Mouse (Mus musculus): ENCODE measurements around the gene Col25a1. TPM values are rescaled to one million over a fixed set of nuclear protein-coding genes. Genes with fewer than 3 reads are reported as not detected.

The Col25a1 gene
- total and polyA plus RNA-seq, 2 experiments from 2014 or later: 4.2 to 15.7 TPM

- Histone ChIP-seq H3K27ac (no peak overlapping the region), H3K27me3 (ENCODE audit: insufficient read depth, low read length) (no peaks in the 10 kb centered on the region), H3K36me3 (ENCODE audit: insufficient read depth, low read length) (no peaks in the 10 kb centered on the region), H3K9me3 (ENCODE audit: low read length) (no peaks in the 10 kb centered on the region), H3K4me1 (ENCODE audit: insufficient read depth, low read length) (no peaks in the 10 kb centered on the region), H3K4me3 (ENCODE audit: low read length) (no peak overlapping the region), H3K9ac (replicated peaks; ENCODE audit: low read length) (no peak overlapping the region), H3K4me2 (ENCODE audit: low read depth, low read length) (no peak overlapping the region)
- DNase-seq (ENCODE audit: low spot score) (no peak), ATAC-seq (no peak)
- 72% methylated on average over 3 of the region's 3 CpGs for WGBS
- TF ChIP-seq CTCF (IDR thresholded peaks at IDR 0.05; ENCODE audit: low read depth): no peak
Measured at GRCm38 (mm10) chr3:130338371-130338770, 207.1 kb downstream of the Col25a1 start.

DNA sequence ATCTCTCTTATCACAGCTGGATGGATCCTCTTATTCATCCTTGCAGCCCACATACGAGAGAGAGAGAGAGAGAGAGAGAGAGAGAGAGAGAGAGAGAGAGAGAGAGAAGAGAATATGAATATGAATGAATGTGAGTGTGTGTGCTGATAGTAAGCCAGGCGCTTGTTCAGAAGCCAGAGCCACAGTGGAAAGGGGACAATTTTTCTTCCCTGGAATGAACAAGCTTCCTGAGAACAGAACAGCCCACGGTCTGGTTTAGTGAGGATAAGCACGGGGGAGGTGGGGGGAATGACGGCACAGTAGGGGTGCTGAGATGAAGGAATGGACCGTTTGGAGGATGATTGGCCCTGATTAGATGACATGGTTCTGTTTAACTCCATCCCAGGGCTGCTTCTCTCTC, 218.9 kb downstream of the Col25a1 start:
- H3K9me3 ChIP-seq (ENCODE audit: low read length): no peaks in the 10 kb centered on the region
- H3K4me1 ChIP-seq (ENCODE audit: insufficient read depth, low read length): no peaks in the 10 kb centered on the region
- 55% methylated on average over 6 of the region's 6 CpGs for WGBS
- H3K36me3 ChIP-seq (ENCODE audit: insufficient read depth, low read length): no peaks in the 10 kb centered on the region
- H3K4me2 ChIP-seq (ENCODE audit: low read depth, low read length): no peak overlapping the region
- H3K27me3 ChIP-seq (ENCODE audit: insufficient read depth, low read length): no peaks in the 10 kb centered on the region
- no peak overlapping the region for H3K27ac ChIP-seq
- H3K9ac ChIP-seq (replicated peaks; ENCODE audit: low read length): no peak overlapping the region
- TF ChIP-seq CTCF (IDR thresholded peaks at IDR 0.05; ENCODE audit: low read depth): no peak
- DNase-seq (ENCODE audit: low spot score) (no peak), ATAC-seq (no peak)
- H3K4me3 ChIP-seq (ENCODE audit: low read length): no peak overlapping the region

DNA sequence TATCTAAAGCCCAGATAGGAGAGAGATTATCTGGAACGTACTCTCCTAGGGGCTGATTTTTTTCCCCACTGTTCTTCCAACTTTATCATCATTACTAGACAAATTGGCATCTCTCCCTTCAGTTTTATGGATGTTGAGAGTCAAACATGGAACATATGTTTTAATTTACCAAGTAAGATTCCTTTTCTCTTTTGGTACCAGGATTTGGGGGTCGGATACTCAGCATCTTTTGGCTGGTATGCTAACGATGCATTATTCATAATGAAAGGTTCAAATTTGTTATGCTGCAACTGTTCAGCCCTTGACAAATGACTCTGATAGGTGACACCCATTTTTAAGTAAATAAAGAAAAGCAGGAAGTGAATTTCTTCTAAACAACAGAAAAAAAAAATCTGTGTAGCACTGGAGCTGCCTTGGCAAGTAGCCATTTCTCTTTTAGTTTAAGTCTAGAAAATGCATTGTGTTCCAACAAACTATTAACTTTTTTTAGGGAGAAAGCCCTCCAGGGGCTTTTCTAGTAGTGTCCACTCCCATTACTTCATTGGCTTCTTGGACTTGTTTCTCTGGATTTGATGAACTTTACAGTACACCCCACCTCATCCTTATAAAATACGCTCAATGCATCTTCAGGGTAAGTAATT, 223.2 kb downstream of the Col25a1 start:
- Histone ChIP-seq H3K4me2 (ENCODE audit: low read depth, low read length) (no peak overlapping the region), H3K4me3 (ENCODE audit: low read length) (no peak overlapping the region), H3K4me1 (ENCODE audit: insufficient read depth, low read length) (no peaks in the 10 kb centered on the region), H3K27me3 (ENCODE audit: insufficient read depth, low read length) (no peaks in the 10 kb centered on the region), H3K9me3 (ENCODE audit: low read length) (no peaks in the 10 kb centered on the region), H3K9ac (replicated peaks; ENCODE audit: low read length) (no peak overlapping the region), H3K36me3 (ENCODE audit: insufficient read depth, low read length) (no peaks in the 10 kb centered on the region), H3K27ac (no peak overlapping the region)
- no peak for TF ChIP-seq CTCF (IDR thresholded peaks at IDR 0.05; ENCODE audit: low read depth)
- ATAC-seq (no peak), DNase-seq (ENCODE audit: low spot score) (no peak)
- WGBS: 74% methylated on average over 4 of the region's 4 CpGs

DNA sequence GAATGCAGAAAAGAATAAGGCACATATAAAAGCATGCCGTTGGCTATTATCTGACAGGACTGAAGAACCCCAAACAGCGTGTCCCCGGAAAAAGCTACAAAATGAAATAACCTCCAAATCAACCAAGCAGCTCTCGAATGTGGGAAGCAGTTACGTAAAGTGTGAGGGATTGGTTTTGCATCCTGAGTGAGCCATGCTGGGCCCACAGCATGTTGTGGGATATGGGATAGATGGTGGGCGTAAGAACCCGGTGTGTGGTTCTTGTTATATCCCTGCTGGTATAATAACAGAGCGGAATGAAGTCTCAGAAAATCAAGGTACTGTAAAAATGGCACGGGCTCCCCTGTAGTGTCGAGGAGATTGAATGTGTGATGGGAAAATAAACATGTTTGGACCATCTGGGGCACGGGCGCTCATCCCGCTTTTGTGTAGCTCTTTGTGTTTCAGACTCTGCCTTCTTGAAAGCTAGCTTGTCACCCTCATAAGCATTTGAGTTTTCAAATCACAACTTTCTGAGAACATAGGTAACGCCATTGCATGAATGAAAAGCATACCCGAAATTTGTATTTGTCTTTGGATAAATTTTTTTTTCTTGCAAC, 225.4 kb downstream of the Col25a1 start:
- TF ChIP-seq CTCF (IDR thresholded peaks at IDR 0.05; ENCODE audit: low read depth): no peak
- H3K4me1 ChIP-seq (ENCODE audit: insufficient read depth, low read length): no peaks in the 10 kb centered on the region
- H3K27me3 ChIP-seq (ENCODE audit: insufficient read depth, low read length): no peaks in the 10 kb centered on the region
- DNase-seq (ENCODE audit: low spot score): no peak
- 82% methylated on average over 15 of the region's 15 CpGs for WGBS
- H3K4me3 ChIP-seq (ENCODE audit: low read length): no peak overlapping the region
- H3K9me3 ChIP-seq (ENCODE audit: low read length): no peaks in the 10 kb centered on the region
- no peak for ATAC-seq
- no peaks in the 10 kb centered on the region for H3K36me3 ChIP-seq (ENCODE audit: insufficient read depth, low read length)
- H3K9ac ChIP-seq (replicated peaks; ENCODE audit: low read length): no peak overlapping the region
- no peak overlapping the region for H3K27ac ChIP-seq
- H3K4me2 ChIP-seq (ENCODE audit: low read depth, low read length): no peak overlapping the region

- Histone ChIP-seq H3K27ac (no peak overlapping the region), H3K36me3 (ENCODE audit: insufficient read depth, low read length) (no peaks in the 10 kb centered on the region), H3K4me1 (ENCODE audit: insufficient read depth, low read length) (no peaks in the 10 kb centered on the region), H3K9ac (replicated peaks; ENCODE audit: low read length) (no peak overlapping the region), H3K27me3 (ENCODE audit: insufficient read depth, low read length) (no peaks in the 10 kb centered on the region), H3K4me3 (ENCODE audit: low read length) (no peak overlapping the region), H3K4me2 (ENCODE audit: low read depth, low read length) (no peak overlapping the region), H3K9me3 (ENCODE audit: low read length) (no peaks in the 10 kb centered on the region)
- TF ChIP-seq CTCF (IDR thresholded peaks at IDR 0.05; ENCODE audit: low read depth): no peak
- DNase-seq (ENCODE audit: low spot score) (no peak), ATAC-seq (no peak)
- WGBS: 83% methylated on average over 7 of the region's 7 CpGs
Measured at GRCm38 (mm10) chr3:130360813-130361212, 229.5 kb downstream of the Col25a1 start.

DNA sequence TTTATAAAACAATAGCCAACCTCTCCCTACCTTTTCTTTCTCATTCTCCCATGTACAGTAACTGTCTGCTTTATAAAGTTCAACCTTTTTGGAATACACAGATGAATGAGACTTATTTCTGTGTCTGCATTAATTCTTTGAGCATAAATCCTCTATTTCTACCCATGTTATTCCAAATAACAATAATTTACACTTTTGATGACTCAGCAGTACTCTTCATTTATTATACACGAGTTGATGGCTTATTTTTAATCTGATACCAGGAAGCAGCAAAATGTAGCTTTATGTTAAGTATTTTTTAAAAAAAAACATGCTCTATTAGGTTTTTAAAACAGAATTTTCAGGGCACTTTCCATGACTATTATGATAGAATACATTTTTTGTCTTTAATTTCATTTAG, 230.6 kb downstream of the Col25a1 start:
- Histone ChIP-seq H3K27ac (no peak overlapping the region), H3K4me1 (ENCODE audit: insufficient read depth, low read length) (no peaks in the 10 kb centered on the region), H3K27me3 (ENCODE audit: insufficient read depth, low read length) (no peaks in the 10 kb centered on the region), H3K4me2 (ENCODE audit: low read depth, low read length) (no peak overlapping the region), H3K9me3 (ENCODE audit: low read length) (no peaks in the 10 kb centered on the region), H3K4me3 (ENCODE audit: low read length) (no peak overlapping the region), H3K36me3 (ENCODE audit: insufficient read depth, low read length) (no peaks in the 10 kb centered on the region), H3K9ac (replicated peaks; ENCODE audit: low read length) (no peak overlapping the region)
- DNase-seq (ENCODE audit: low spot score) (no peak), ATAC-seq (no peak)
- no peak for TF ChIP-seq CTCF (IDR thresholded peaks at IDR 0.05; ENCODE audit: low read depth)
- 66% methylated on average over 1 of the region's 1 CpGs for WGBS

GRCm38 (mm10) chr3:130362797-130363367, 231.6 kb downstream of the Col25a1 start:
- H3K27ac ChIP-seq: no peak overlapping the region
- no peak for DNase-seq (ENCODE audit: low spot score)
- ATAC-seq: no peak
- TF ChIP-seq CTCF (IDR thresholded peaks at IDR 0.05; ENCODE audit: low read depth): no peak
- no peak overlapping the region for H3K9ac ChIP-seq (replicated peaks; ENCODE audit: low read length)
- H3K4me1 ChIP-seq (ENCODE audit: insufficient read depth, low read length): no peaks in the 10 kb centered on the region
- WGBS: 80% methylated on average over 7 of the region's 7 CpGs
- H3K4me3 ChIP-seq (ENCODE audit: low read length): no peak overlapping the region
- no peak overlapping the region for H3K4me2 ChIP-seq (ENCODE audit: low read depth, low read length)
- H3K36me3 ChIP-seq (ENCODE audit: insufficient read depth, low read length): no peaks in the 10 kb centered on the region
- H3K27me3 ChIP-seq (ENCODE audit: insufficient read depth, low read length): no peaks in the 10 kb centered on the region
- no peaks in the 10 kb centered on the region for H3K9me3 ChIP-seq (ENCODE audit: low read length)
